Mouse (Mus musculus) heart, embryonic 14.5 days (tissue): ENCODE results near the gene Scrn3. TPM values are rescaled to one million over a fixed set of nuclear protein-coding genes. Genes with fewer than 3 reads are reported as not detected.

ENCODE experiments used
- ATAC-seq: fragments of 200-750 bp; cut with Nextera tagmentation; 2 replicates; pipeline ENCODE4 v1.8.0; 2017; ENCODE audit warnings: low read depth, moderate TSS enrichment; ENCODE audit not compliant: insufficient number of reproducible peaks, insufficient read depth, low FRiP score
- H3K27ac ChIP-seq, 2 experiments: fragments of 200-500 bp in 1 of 2; fragments of 300-500 bp in 1 of 2; sonication (generic) in 1 of 2; replicated peaks in 1 of 2; 2 replicates each; pipeline ENCODE4 v1.5.1; 2012 to 2014; ENCODE audit warnings: low read depth in 2 of 2, low read length in 2 of 2, control low read depth in 1 of 2, mild to moderate bottlenecking in 1 of 2, mixed read lengths in 1 of 2; ENCODE audit not compliant: control insufficient read depth in 1 of 2, insufficient read depth in 1 of 2
- H3K27me3 ChIP-seq: fragments of 300-500 bp; sonication (generic); 2 replicates; pipeline ENCODE4 v1.6.1; 2014; ENCODE audit warnings: mild to moderate bottlenecking, low read length, control low read depth; ENCODE audit not compliant: control insufficient read depth, insufficient read depth
- H3K36me3 ChIP-seq: fragments of 300-500 bp; sonication (generic); 2 replicates; pipeline ENCODE4 v1.6.1; 2014; ENCODE audit warnings: mild to moderate bottlenecking, control low read depth, low read length, mixed read lengths; ENCODE audit not compliant: control insufficient read depth, insufficient read depth
- H3K4me1 ChIP-seq, 2 experiments: fragments of 200-500 bp in 1 of 2; fragments of 300-500 bp in 1 of 2; sonication (generic) in 1 of 2; 2 replicates each; pipeline ENCODE4 v1.6.1; 2012 to 2014; ENCODE audit warnings: low read length in 2 of 2, control low read depth in 1 of 2, mixed read lengths in 1 of 2; ENCODE audit not compliant: control insufficient read depth in 2 of 2, insufficient read depth in 2 of 2
- H3K4me2 ChIP-seq: fragments of 300-500 bp; sonication (generic); 2 replicates; pipeline ENCODE4 v1.6.1; 2014; ENCODE audit warnings: mild to moderate bottlenecking, low read length
- H3K4me3 ChIP-seq, 2 experiments: fragments of 200-500 bp in 1 of 2; fragments of 300-500 bp in 1 of 2; sonication (generic) in 1 of 2; 2 replicates each; pipeline ENCODE4 v1.5.1; 2012 to 2014; ENCODE audit warnings: low read length in 2 of 2, mild to moderate bottlenecking in 2 of 2, control low read depth in 1 of 2, low read depth in 1 of 2, moderate library complexity in 1 of 2; ENCODE audit not compliant: control insufficient read depth in 1 of 2, insufficient read depth in 1 of 2
- H3K9ac ChIP-seq: fragments of 300-500 bp; sonication (generic); 2 replicates; pipeline ENCODE4 v1.6.1; 2014; ENCODE audit warnings: mild to moderate bottlenecking, low read length
- H3K9me3 ChIP-seq: fragments of 300-500 bp; sonication (generic); 2 replicates; pipeline ENCODE4 v1.6.1; 2016; ENCODE audit warnings: low read length, control low read depth; ENCODE audit not compliant: control insufficient read depth
- WGBS: fragments of 180-500 bp; shearing (Covaris S2); extraction: QIAGEN DNeasy Blood & Tissue Kit; methylation state at CpG from one replicate; pipeline ENCODE4 v1.1.7; 2014; 5-methylcytosine and 5-hydroxymethylcytosine counted together
- polyA plus RNA-seq: library from polyadenylated mRNA; unstranded; fragments of >200 nt; fragmentation: Nextera tagmentation; extraction: Ambion mirVana; gene quantifications from 2 replicates; pipeline ENCODE4 v1.2.1, GENCODE M21; 2014

Gene Scrn3
- polyA plus RNA-seq, 1 experiment from 2014 or later, result 13.7 TPM

GRCm38 (mm10) chr2:73371530-73372335 lies 59.3 kb downstream of the Scrn3 start:
- no peak overlapping the region for H3K4me3 ChIP-seq
- no peaks in the 10 kb centered on the region for H3K36me3 ChIP-seq
- no peaks in the 10 kb centered on the region for H3K9me3 ChIP-seq
- H3K9ac ChIP-seq, result peak overlapping the region; percentile 41; the same call in 1 of the 2 replicates
- peak overlapping the region; percentile 23; the same call in 1 of the 2 replicates for H3K4me2 ChIP-seq
- no peaks in the 10 kb centered on the region for H3K27me3 ChIP-seq
- ATAC-seq, result no peak
- WGBS, result 51% methylated on average over 9 of the region's 9 CpGs
- peaks cover 3 to 6% of the 10 kb centered on the region in 2 experiments; a peak in 3 of 4 replicates for H3K4me1 ChIP-seq
- H3K27ac ChIP-seq, result peak overlapping the region; percentile 51 to 81; a peak in 2 of 4 replicates

- Histone ChIP-seq H3K36me3 (no peaks in the 10 kb centered on the region), H3K9me3 (no peaks in the 10 kb centered on the region), H3K4me3 (no peak overlapping the region), H3K27ac (no peak overlapping the region), H3K9ac (no peak overlapping the region), H3K4me2 (no peak overlapping the region), H3K4me1 (no peaks in the 10 kb centered on the region; a peak in 1 of 4 replicates), H3K27me3 (no peaks in the 10 kb centered on the region)
- ATAC-seq, result no peak
- 90% methylated on average over 5 of the region's 5 CpGs for WGBS
Observed at GRCm38 (mm10) chr2:73378326-73378725, 65.9 kb downstream of the Scrn3 start.

GRCm38 (mm10) chr2:73379656-73380055 lies 67.3 kb downstream of the Scrn3 start:
- no peak for ATAC-seq
- no peak overlapping the region for H3K4me2 ChIP-seq
- no peaks in the 10 kb centered on the region for H3K36me3 ChIP-seq
- no peaks in the 10 kb centered on the region; a peak in 1 of 4 replicates for H3K4me1 ChIP-seq
- no peak overlapping the region for H3K9ac ChIP-seq
- no peaks in the 10 kb centered on the region for H3K27me3 ChIP-seq
- H3K27ac ChIP-seq, result no peak overlapping the region
- no peak overlapping the region for H3K4me3 ChIP-seq
- no peaks in the 10 kb centered on the region for H3K9me3 ChIP-seq
- WGBS, result 73% methylated on average over 5 of the region's 5 CpGs

- H3K4me3 ChIP-seq, result no peak overlapping the region
- H3K27me3 ChIP-seq, result no peaks in the 10 kb centered on the region
- no peaks in the 10 kb centered on the region; a peak in 1 of 4 replicates for H3K4me1 ChIP-seq
- ATAC-seq, result no peak
- H3K36me3 ChIP-seq, result no peaks in the 10 kb centered on the region
- no peak overlapping the region for H3K9ac ChIP-seq
- H3K9me3 ChIP-seq, result no peaks in the 10 kb centered on the region
- 49% methylated on average over 9 of the region's 9 CpGs for WGBS
- no peak overlapping the region for H3K4me2 ChIP-seq
- H3K27ac ChIP-seq, result no peak overlapping the region
Observed at GRCm38 (mm10) chr2:73380298-73380975, 68.0 kb downstream of the Scrn3 start.

- Histone ChIP-seq H3K36me3 (no peaks in the 10 kb centered on the region), H3K4me1 (peaks cover 0 to 2% of the 10 kb centered on the region in 2 experiments; a peak in 2 of 4 replicates), H3K27me3 (no peaks in the 10 kb centered on the region), H3K27ac (0 out of 4 replicates have a peak overlapping the region, but pooled peaks of 1 of the 2 experiments have one; percentile 59), H3K4me3 (peak overlapping the region in 1 of 2 experiments; percentile 64; a peak in 2 of 4 replicates), H3K9me3 (no peaks in the 10 kb centered on the region), H3K9ac (peak overlapping the region; percentile 72), H3K4me2 (peak overlapping the region; percentile 87)
- 72% methylated on average over 4 of the region's 4 CpGs for WGBS
- no peak for ATAC-seq
Observed at GRCm38 (mm10) chr2:73385172-73385571, 72.8 kb downstream of the Scrn3 start.

- under 1% methylated on average over 28 of the region's 29 CpGs for WGBS
Observed at GRCm38 (mm10) chr2:73385641-73386355, 73.4 kb downstream of the Scrn3 start.

More at GRCm38 (mm10) chr2:73385641-73386355, 73.4 kb downstream of the Scrn3 start:
- Histone ChIP-seq H3K4me2 (peak overlapping the region; percentile 87), H3K4me3 (peak overlapping the region; percentile 64 to 86), H3K36me3 (no peaks in the 10 kb centered on the region), H3K9me3 (no peaks in the 10 kb centered on the region), H3K4me1 (peaks cover 0 to 2% of the 10 kb centered on the region in 2 experiments; a peak in 1 of 4 replicates), H3K9ac (peak overlapping the region; percentile 72), H3K27me3 (no peaks in the 10 kb centered on the region), H3K27ac (peak overlapping the region; percentile 49 to 59; a peak in 3 of 4 replicates)
- peak; percentile 23 for ATAC-seq
